Mouse (Mus musculus): ENCODE measurements around the gene Nop53. TPM values are rescaled to one million over a fixed set of nuclear protein-coding genes. Genes with fewer than 3 reads are reported as not detected.

Gene Nop53
- total and polyA plus RNA-seq, 2 experiments from 2014 or later = 81.6 to 128 TPM

DNA sequence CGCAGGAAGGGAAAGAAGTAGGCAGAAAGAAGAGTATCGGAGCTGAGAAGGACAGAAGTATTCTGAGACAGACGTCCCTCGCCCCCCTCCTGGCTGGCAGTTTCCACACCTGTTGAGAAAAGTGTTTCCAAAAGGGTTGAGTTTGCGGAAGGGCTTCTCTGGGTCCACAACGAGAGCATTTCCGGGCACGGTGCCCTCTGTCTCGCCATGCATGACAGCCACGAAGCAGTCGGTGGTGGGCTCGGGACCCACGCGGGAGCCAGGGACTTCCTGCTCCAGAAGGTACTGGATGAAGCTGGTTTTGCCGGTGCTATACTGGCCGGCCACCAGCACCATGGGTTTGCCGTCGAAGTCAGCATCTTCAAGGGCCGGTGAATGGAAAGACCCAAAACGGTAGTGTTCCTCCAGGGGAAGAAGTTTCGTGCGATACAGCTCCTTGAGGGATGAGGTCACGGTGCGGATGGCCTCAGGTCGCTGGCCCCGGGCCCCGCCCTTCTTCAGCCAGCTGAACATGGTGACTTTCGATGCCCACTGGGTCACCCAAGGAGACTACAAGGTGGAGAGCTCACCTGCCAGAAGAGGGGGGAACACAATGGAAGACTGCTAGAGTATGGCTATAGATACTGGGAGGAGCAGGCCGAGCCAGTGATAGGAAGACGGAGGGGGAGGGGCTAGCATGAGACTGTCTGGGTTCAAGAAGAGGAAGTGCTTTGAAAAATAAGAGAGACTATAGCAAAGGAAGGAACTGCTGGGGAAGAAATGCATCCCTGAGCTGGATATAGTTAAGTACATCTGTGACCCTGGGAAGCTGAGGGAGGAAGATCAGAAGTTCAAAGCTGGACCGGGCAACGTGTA lies 18.2 kb upstream of the Nop53 start:
- peak overlapping the region; percentile 89 for H3K27ac ChIP-seq (ENCODE audit: low read depth)
- ATAC-seq (ENCODE audit: insufficient read depth, low read depth) (no peak), DNase-seq (ENCODE audit: low spot score) (no peak)
- H3K4me2 ChIP-seq (ENCODE audit: low read depth, low read length) = peak overlapping the region; percentile 58
- H3K9me3 ChIP-seq (replicated peaks; ENCODE audit: control insufficient read depth, low read length) = no peaks in the 10 kb centered on the region
- peaks cover 19% of the 10 kb centered on the region for H3K36me3 ChIP-seq (replicated peaks; ENCODE audit: control insufficient read depth, insufficient read depth, low read length)
- H3K9ac ChIP-seq (replicated peaks; ENCODE audit: low read depth, low read length) = peak overlapping the region; percentile 38; the same call in 1 of the 2 replicates
- H3K4me1 ChIP-seq (ENCODE audit: control insufficient read depth, insufficient read depth) = peaks cover 26% of the 10 kb centered on the region
- H3K4me3 ChIP-seq (ENCODE audit: low read depth, low read length) = peak overlapping the region; percentile 51
- WGBS = 66% methylated on average over 32 of the region's 32 CpGs
- no peaks in the 10 kb centered on the region for H3K27me3 ChIP-seq (ENCODE audit: control insufficient read depth, insufficient read depth, low read length)
- TF ChIP-seq EP300 (IDR thresholded peaks at IDR 0.05; ENCODE audit: low read depth) = no peak
- no peak for TF ChIP-seq CTCF (IDR thresholded peaks at IDR 0.05; ENCODE audit: low read depth)

GRCm38 (mm10) chr7:15962311-15963288 lies 16.7 kb upstream of the Nop53 start:
- H3K4me2 ChIP-seq (ENCODE audit: low read depth, low read length) = peak overlapping the region; percentile 58

DNA sequence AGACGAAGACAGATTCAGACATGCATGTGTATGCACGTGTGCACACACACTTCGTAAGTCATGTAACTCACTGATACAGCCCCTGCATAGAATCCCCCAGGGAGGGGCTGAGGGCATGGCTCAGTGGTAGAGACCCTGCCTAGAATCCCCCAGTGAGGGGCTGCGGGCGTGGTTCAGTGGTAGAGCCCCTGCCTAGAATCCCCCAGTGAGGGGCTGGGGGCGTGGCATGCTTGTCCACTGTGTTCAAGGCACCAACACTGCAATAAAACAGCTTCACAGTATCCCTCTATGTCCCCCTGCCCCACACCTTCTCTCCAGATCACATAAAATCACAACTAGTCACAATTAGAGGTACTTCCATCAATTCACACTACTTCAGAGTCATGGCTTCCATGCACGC lies 15.9 kb upstream of the Nop53 start:
- Histone ChIP-seq H3K27ac (ENCODE audit: low read depth) (peak overlapping the region; percentile 89), H3K4me2 (ENCODE audit: low read depth, low read length) (peak overlapping the region; percentile 33), H3K9me3 (replicated peaks; ENCODE audit: control insufficient read depth, low read length) (no peaks in the 10 kb centered on the region), H3K9ac (replicated peaks; ENCODE audit: low read depth, low read length) (no peak overlapping the region), H3K27me3 (ENCODE audit: control insufficient read depth, insufficient read depth, low read length) (no peaks in the 10 kb centered on the region), H3K4me3 (ENCODE audit: low read depth, low read length) (0 out of 2 replicates have a peak overlapping the region, but pooled peaks have one; percentile 3), H3K4me1 (ENCODE audit: control insufficient read depth, insufficient read depth) (peaks cover 26% of the 10 kb centered on the region), H3K36me3 (replicated peaks; ENCODE audit: control insufficient read depth, insufficient read depth, low read length) (peaks cover 41% of the 10 kb centered on the region)
- no peak for DNase-seq (ENCODE audit: low spot score)
- no peak for ATAC-seq (ENCODE audit: insufficient read depth, low read depth)
- TF ChIP-seq CTCF (IDR thresholded peaks at IDR 0.05; ENCODE audit: low read depth) (no peak), EP300 (IDR thresholded peaks at IDR 0.05; ENCODE audit: low read depth) (no peak)
- 67% methylated on average over 7 of the region's 7 CpGs for WGBS

More at GRCm38 (mm10) chr7:15962311-15963288, 16.7 kb upstream of the Nop53 start:
- peak; percentile 92 for DNase-seq (ENCODE audit: low spot score)
- peak; percentile 82 for ATAC-seq (ENCODE audit: insufficient read depth, low read depth)
- peaks cover 26% of the 10 kb centered on the region for H3K4me1 ChIP-seq (ENCODE audit: control insufficient read depth, insufficient read depth)
- H3K27ac ChIP-seq (ENCODE audit: low read depth) = peak overlapping the region; percentile 89
- peaks cover 33% of the 10 kb centered on the region for H3K36me3 ChIP-seq (replicated peaks; ENCODE audit: control insufficient read depth, insufficient read depth, low read length)
- WGBS = 7% methylated on average over 12 of the region's 12 CpGs
- H3K27me3 ChIP-seq (ENCODE audit: control insufficient read depth, insufficient read depth, low read length) = no peaks in the 10 kb centered on the region
- no peak overlapping the region for H3K9ac ChIP-seq (replicated peaks; ENCODE audit: low read depth, low read length)
- peak overlapping the region; percentile 3; the same call in 1 of the 2 replicates for H3K4me3 ChIP-seq (ENCODE audit: low read depth, low read length)
- no peaks in the 10 kb centered on the region for H3K9me3 ChIP-seq (replicated peaks; ENCODE audit: control insufficient read depth, low read length)
- TF ChIP-seq CTCF (IDR thresholded peaks at IDR 0.05; ENCODE audit: low read depth) (no peak), EP300 (IDR thresholded peaks at IDR 0.05; ENCODE audit: low read depth) (peak; percentile 90)

DNA sequence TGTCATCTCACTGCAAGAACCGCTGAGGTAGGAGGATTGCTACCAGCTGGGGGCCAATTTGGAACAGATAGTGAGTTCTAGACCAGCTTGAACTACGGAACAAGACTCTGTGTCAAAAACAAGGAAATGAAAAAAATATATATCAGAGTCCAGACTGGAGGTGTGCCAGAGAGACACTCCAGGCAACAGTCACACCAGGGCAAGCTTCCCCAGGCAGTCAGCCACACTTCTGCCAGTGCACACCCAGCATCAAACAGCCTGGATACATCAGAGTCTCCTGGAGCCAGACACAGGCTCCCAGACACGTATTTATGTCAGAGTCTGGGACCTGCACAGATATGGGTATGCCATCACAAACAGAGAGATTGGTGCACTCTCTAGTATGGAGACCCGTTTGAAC lies 15.4 kb upstream of the Nop53 start:
- TF ChIP-seq EP300 (IDR thresholded peaks at IDR 0.05; ENCODE audit: low read depth) (no peak), CTCF (IDR thresholded peaks at IDR 0.05; ENCODE audit: low read depth) (no peak)
- no peak for DNase-seq (ENCODE audit: low spot score)
- 32% methylated on average over 4 of the region's 4 CpGs for WGBS

DNA sequence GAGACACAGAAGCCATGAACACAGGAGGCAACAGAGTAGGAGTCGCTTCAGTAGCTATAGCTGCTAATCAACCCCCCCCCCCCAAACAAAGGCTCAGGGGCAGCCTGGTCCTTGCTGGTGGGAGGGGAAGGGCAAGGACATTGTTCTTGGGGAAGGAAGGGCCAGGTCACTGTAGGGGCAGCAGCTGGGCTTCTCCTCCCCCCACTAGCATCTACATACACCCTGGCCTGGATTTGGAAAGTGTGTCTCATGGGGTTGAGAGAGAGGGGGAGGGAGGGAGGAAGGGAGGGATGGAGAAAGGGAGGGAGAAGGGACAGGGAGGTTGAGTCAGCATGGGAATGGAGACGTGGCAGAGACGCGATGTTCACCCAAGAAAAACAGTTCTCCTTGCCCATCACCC lies 14.8 kb upstream of the Nop53 start:
- Histone ChIP-seq H3K27ac (ENCODE audit: low read depth) (peak overlapping the region; percentile 89), H3K4me2 (ENCODE audit: low read depth, low read length) (peak overlapping the region; percentile 25; the same call in 1 of the 2 replicates), H3K27me3 (ENCODE audit: control insufficient read depth, insufficient read depth, low read length) (no peaks in the 10 kb centered on the region), H3K4me1 (ENCODE audit: control insufficient read depth, insufficient read depth) (peaks cover 26% of the 10 kb centered on the region), H3K4me3 (ENCODE audit: low read depth, low read length) (no peak overlapping the region), H3K36me3 (replicated peaks; ENCODE audit: control insufficient read depth, insufficient read depth, low read length) (peaks cover 48% of the 10 kb centered on the region), H3K9ac (replicated peaks; ENCODE audit: low read depth, low read length) (no peak overlapping the region; the same call in 1 of the 2 replicates), H3K9me3 (replicated peaks; ENCODE audit: control insufficient read depth, low read length) (no peaks in the 10 kb centered on the region)
- ATAC-seq (ENCODE audit: insufficient read depth, low read depth) (no peak), DNase-seq (ENCODE audit: low spot score) (peak; percentile 53)
- no peak for TF ChIP-seq EP300 (IDR thresholded peaks at IDR 0.05; ENCODE audit: low read depth)
- no peak for TF ChIP-seq CTCF (IDR thresholded peaks at IDR 0.05; ENCODE audit: low read depth)
- 51% methylated on average over 4 of the region's 4 CpGs for WGBS

More for the DNA sequence above, 15.4 kb upstream of the Nop53 start:
- H3K4me2 ChIP-seq (ENCODE audit: low read depth, low read length) = peak overlapping the region; percentile 25; the same call in 1 of the 2 replicates
- H3K36me3 ChIP-seq (replicated peaks; ENCODE audit: control insufficient read depth, insufficient read depth, low read length) = peaks cover 46% of the 10 kb centered on the region
- ATAC-seq (ENCODE audit: insufficient read depth, low read depth) = no peak
- peak overlapping the region; percentile 89 for H3K27ac ChIP-seq (ENCODE audit: low read depth)
- H3K9me3 ChIP-seq (replicated peaks; ENCODE audit: control insufficient read depth, low read length) = no peaks in the 10 kb centered on the region
- H3K27me3 ChIP-seq (ENCODE audit: control insufficient read depth, insufficient read depth, low read length) = no peaks in the 10 kb centered on the region
- no peak overlapping the region; the same call in 1 of the 2 replicates for H3K9ac ChIP-seq (replicated peaks; ENCODE audit: low read depth, low read length)
- peaks cover 26% of the 10 kb centered on the region for H3K4me1 ChIP-seq (ENCODE audit: control insufficient read depth, insufficient read depth)
- no peak overlapping the region for H3K4me3 ChIP-seq (ENCODE audit: low read depth, low read length)
